Mouse (Mus musculus) cerebellum, adult 11 months (tissue): ENCODE results near the gene Hist1h2ao.
"Not testable (repeated sequence)": the region's sequence is repeated elsewhere in the genome, so short reads cannot be mapped to it uniquely, and the experiment has no call there.

Source experiments
- DNase-seq: peaks from one replicate; pipeline ENCODE4 v3.0.0; 2022

Hist1h2ao gene

GRCm38 (mm10) chr13:21811539-21811938 is 1.3 kb downstream of the Hist1h2ao start, which contains the start of gene Hist1h4m:
Gene Hist1h4m (plus strand): TSS chr13:21811746.
- not testable (repeated sequence) for DNase-seq

DNA sequence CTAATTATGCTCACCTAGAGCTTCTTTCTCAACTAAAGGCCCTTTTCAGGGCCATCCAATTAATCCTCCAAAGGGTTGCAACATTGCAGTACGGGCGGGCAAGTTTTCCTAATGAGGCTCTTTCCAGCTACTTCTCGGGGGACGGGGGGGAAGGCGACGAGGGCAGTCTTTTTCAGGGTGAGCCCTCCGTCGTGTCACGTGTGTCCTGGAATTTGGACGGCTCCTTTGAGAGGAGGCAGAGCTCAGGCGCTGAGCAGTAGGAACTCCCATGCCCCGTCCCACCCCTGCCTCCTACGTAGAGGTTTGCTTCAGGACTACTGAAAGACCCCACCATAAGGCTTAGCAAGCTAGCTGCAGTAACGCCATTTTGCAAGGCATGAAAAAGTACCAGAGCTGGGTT is 1.8 kb downstream of the Hist1h2ao start:
- DNase-seq = not testable (repeated sequence)

GRCm38 (mm10) chr13:21820082-21820890 is 10.0 kb downstream of the Hist1h2ao start:
- not testable (repeated sequence) for DNase-seq

DNA sequence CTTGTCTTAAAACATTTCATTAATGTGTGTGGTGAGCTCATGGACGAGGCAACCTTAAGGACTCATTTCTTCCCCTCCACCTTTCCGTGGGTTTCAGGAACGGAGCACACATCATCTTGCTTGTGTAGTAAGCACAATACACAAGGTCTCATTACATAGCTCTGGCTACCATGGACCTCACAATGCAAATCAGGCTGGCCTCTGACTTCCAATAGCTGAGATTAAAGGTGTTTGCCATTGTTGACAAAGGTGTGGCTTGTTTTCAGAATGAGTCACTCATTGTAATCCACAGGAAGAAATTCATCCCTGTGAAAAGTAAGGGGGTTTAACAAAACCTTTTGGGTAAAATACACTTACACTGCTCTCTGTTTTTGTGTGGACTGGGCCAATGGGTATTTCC is 18.2 kb downstream of the Hist1h2ao start:
- DNase-seq = no peak

DNA sequence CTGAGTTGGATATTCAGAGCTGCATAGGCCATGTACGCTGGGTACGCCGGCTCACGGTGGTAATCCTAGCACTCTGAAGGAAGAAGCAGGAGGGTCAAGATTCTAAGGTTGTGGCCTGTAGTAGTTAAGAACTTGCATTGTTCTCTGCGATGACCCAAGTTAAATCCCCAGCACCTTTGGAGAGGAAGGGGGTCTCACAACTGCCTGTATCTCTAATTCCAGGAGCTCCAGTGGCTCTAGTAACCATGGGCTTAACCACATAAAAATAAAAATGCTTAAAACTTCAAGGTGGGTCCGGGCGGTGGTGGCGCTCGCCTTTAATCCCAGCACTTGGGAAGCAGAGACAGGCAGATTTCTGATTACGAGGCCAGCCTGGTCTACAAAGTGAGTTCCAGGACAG is 20.1 kb downstream of the Hist1h2ao start:
- no peak for DNase-seq

DNA sequence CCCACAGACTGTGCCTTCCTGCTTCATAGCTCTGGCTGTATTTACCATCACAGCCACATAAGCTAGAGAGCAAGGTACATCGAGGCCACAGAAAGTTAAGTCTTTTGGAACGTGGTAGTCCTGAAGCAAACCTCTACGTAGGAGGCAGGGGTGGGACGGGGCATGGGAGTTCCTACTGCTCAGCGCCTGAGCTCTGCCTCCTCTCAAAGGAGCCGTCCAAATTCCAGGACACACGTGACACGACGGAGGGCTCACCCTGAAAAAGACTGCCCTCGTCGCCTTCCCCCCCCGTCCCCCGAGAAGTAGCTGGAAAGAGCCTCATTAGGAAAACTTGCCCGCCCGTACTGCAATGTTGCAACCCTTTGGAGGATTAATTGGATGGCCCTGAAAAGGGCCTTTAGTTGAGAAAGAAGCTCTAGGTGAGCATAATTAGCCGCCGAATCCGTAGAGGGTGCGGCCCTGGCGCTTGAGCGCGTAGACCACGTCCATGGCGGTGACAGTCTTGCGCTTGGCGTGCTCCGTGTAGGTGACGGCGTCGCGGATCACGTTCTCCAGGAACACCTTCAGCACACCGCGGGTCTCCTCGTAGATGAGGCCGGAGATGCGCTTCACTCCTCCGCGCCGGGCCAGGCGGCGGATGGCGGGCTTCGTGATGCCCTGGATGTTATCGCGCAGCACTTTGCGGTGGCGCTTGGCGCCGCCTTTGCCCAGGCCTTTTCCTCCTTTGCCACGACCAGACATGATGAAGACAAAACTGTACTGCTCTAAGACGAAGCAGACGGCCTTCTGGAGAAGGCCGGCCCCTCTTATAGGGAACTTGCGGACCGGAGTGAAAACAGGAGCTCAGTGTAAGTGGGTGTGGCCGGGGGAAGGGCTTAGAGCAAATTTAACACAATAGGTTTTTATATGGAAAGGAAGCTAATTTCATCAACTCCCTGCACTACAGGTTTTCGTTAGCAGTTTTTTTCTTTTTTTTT is 21.4 kb downstream of the Hist1h2ao start, which contains the start of gene Hist1h4n:
Gene Hist1h4n (minus strand): TSS at position 779 of the 977 bp plus-strand sequence.
- not testable (repeated sequence) for DNase-seq

DNA sequence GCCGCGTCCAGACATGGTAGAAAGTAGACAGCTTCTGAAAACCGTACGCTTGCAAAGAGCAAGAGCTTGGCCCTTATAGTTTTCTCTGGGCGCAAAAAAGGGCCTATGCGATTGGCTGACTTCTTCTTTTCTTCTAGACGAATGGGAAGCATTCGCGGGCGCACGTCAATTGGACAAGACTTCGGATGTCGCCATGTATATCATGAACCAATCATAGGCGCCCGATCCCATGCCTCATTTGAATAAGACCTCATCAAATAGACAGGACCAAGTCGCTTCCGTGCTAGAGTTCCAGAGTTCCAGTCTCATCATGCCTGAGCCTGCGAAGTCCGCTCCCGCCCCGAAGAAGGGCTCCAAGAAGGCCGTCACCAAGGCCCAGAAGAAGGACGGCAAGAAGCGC is 23.2 kb downstream of the Hist1h2ao start, which contains the start of the genes Hist1h2ap and Hist1h2br:
Gene Hist1h2ap (minus strand): TSS at position 47 of the 400 bp plus-strand sequence.
Gene Hist1h2br (plus strand): TSS at position 283 of the 400 bp plus-strand sequence.
- DNase-seq = not testable (repeated sequence)

DNA sequence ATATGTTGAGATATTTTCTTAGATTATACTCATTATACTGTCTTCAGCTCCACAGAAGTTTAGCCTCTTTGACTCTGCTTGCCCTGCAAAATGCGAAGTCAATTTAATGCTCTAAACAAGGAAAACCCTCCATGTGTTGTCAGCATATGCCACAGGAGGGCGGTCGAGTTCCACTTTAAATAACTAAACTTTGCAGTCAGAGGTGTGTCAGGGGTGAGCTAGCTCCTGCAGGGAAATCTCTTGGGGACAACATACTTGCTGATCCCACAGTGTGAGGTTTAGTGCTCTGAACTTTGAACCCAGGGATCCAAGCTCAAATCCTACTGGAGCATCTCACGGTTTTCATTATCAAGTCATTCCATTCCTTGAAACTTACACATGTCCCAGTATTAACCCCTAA is 30.2 kb downstream of the Hist1h2ao start:
- not testable (repeated sequence) for DNase-seq

DNA sequence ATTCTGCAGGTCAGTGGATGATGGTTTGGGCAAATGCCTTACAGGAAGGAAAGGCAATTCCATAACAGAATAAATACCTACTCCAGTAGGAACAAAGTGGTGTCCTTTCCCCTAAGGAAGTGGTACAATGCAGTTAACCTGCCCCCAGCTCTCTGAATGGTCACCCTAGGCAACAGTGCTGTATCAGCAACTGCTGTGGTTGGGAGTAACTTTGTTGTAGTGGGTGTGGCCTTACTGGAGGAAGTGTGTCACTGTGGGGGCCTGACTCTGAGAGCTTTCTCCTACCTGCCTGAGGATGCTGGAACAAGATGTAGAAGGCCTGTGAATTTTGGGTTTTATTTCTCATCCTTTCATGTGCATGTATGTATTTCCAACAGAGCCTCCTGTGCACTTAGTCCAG is 36.1 kb downstream of the Hist1h2ao start:
- not testable (repeated sequence) for DNase-seq

GRCm38 (mm10) chr13:21847883-21848282 is 37.6 kb downstream of the Hist1h2ao start:
- no peak for DNase-seq

DNA sequence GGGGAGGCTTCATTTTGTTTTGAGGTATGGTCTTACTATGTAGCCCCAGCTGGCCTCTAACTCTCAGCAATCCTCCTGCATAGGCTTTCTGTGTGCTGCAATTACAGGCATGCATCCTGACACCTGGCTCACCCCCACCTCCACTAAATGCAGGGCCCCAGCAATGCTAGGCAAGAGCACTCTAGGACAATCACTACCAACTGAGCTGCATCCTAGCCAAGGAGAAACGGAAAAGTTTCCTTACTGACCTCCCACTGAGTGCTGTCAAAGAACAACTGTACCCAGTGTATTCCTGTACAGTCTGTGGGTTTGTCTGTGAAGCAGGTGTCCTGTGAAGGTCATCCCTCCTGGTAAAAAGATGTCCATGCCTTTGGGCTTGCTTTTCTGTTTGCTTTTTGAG is 40.4 kb downstream of the Hist1h2ao start:
- DNase-seq = not testable (repeated sequence)

DNA sequence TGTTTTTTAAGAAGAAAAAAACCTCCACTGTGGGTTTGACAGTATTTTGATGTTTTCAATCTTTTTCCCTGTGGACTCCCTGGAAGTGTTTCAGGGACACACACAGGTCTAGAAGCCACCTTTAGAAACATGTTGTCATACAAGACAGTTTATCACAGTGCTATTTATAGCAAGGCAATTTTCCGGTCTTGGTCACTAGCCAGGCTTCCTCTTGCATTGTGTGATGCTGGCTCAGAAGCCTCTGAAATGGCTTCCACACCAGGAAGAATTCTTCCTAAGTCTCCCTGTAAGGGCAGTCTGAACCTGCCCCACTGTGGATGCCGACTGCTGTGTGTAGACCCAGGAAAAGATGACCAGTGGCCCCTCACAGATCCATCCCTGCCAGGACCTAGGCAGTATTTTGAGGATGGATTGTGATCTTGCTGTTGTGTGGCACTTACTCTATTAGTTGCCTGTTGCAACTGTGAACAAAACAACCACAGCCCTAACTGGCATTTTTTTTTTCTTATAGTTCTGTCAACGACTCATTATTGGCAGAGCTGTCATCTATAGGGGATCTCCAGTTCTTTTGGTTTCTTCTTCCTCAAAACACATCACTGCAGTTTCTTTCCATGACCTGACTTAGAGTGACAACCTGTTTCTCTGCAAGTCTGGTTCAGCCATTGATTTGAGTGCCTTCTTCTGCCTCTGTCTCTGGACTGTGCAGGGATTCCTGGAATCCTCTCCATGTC is 42.1 kb downstream of the Hist1h2ao start:
- no peak for DNase-seq

DNA sequence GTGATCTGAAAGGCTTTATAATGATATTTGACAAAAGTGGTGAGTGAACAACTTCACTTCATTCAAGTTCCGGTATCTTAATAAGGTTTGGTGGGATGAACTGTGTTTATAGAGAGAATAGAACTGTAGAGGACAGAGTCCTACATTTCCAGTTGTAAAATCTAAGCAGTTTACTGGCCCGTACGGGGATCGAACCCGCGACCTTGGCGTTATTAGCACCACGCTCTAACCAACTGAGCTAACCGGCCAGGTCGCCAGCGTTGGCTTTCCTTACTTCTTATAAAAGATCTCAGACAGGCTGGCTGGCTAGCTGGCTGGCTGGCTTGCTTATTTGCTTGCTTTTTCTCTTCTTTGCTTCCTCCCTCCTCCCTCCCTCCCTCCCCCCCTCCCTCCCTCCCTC is 44.9 kb downstream of the Hist1h2ao start:
- DNase-seq = peak; percentile 88

GRCm38 (mm10) chr13:21855698-21856162 is 45.5 kb downstream of the Hist1h2ao start:
- DNase-seq = peak; percentile 62
